Mouse (Mus musculus) heart, embryonic 15.5 days (tissue): ENCODE measurements around the gene Grn. TPM values are rescaled to one million over a fixed set of nuclear protein-coding genes. Genes with fewer than 3 reads are reported as not detected.
"Not testable (repeated sequence)": the region's sequence is repeated elsewhere in the genome, so short reads cannot be mapped to it uniquely, and the experiment has no call there.

Experiments
- ATAC-seq: fragments of 200-750 bp; cut with Nextera tagmentation; replicated peaks from 2 replicates; pipeline ENCODE4 v1.8.0; 2017; ENCODE audit warnings: low read depth, moderate TSS enrichment; ENCODE audit not compliant: insufficient number of reproducible peaks, insufficient read depth, low FRiP score
- H3K27ac ChIP-seq: fragments of 300-500 bp; sonication (generic); 2 replicates; pipeline ENCODE4 v1.5.1; 2015; ENCODE audit warnings: mild to moderate bottlenecking, inconsistent platforms
- H3K27me3 ChIP-seq: fragments of 300-500 bp; sonication (generic); 2 replicates; pipeline ENCODE4 v1.6.1; 2015; ENCODE audit warnings: inconsistent platforms
- H3K36me3 ChIP-seq: fragments of 300-500 bp; sonication (generic); 2 replicates; pipeline ENCODE4 v1.6.1; 2015; ENCODE audit warnings: mild to moderate bottlenecking, inconsistent platforms
- H3K4me1 ChIP-seq: fragments of 300-500 bp; sonication (generic); replicated peaks from 2 replicates; pipeline ENCODE4 v1.6.1; 2015; ENCODE audit warnings: inconsistent platforms
- H3K4me2 ChIP-seq: fragments of 300-500 bp; sonication (generic); 2 replicates; pipeline ENCODE4 v1.6.1; 2015; ENCODE audit warnings: inconsistent platforms, mild to moderate bottlenecking, moderate library complexity
- H3K4me3 ChIP-seq: fragments of 300-500 bp; sonication (generic); 2 replicates; pipeline ENCODE4 v1.5.1; 2015; ENCODE audit warnings: mild to moderate bottlenecking, inconsistent platforms
- H3K9ac ChIP-seq: fragments of 300-500 bp; sonication (generic); 2 replicates; pipeline ENCODE4 v1.6.1; 2015; ENCODE audit warnings: mild to moderate bottlenecking, inconsistent platforms
- H3K9me3 ChIP-seq: fragments of 300-500 bp; sonication (generic); replicated peaks from 2 replicates; pipeline ENCODE4 v1.6.1; 2016; ENCODE audit warnings: inconsistent platforms
- WGBS: fragments of 180-500 bp; shearing (Covaris S2); methylation state at CpG from one replicate; pipeline ENCODE4 v1.1.7; 2015; ENCODE audit warnings: mixed read lengths; 5-methylcytosine and 5-hydroxymethylcytosine counted together
- polyA plus RNA-seq: library from polyadenylated mRNA; unstranded; fragments of >200 nt; fragmentation: Nextera tagmentation; extraction: Ambion mirVana; gene quantifications from 2 replicates; pipeline ENCODE4 v1.2.1, GENCODE M21; 2015

Grn gene
- 198 and 242 TPM in 2 replicates for polyA plus RNA-seq

- H3K27me3 ChIP-seq = no peaks in the 10 kb centered on the region
- peak within 1 kb of the TSS; percentile 76 for H3K9ac ChIP-seq
- peaks cover 38% of the 10 kb centered on the region for H3K4me1 ChIP-seq
- H3K4me3 ChIP-seq = peak within 1 kb of the TSS; percentile 86
- peak within 1 kb of the TSS; percentile 85 for H3K27ac ChIP-seq
- no peaks in the 10 kb centered on the region for H3K9me3 ChIP-seq
- ATAC-seq = peak; percentile 93
- peak within 1 kb of the TSS; percentile 89 for H3K4me2 ChIP-seq
- H3K36me3 ChIP-seq = peaks cover 9% of the 10 kb centered on the region; the same call in 1 of the 2 replicates
- WGBS = under 1% methylated on average over 29 of the region's 29 CpGs
Measured at GRCm38 (mm10) chr11:102430121-102431017, at the start of gene Grn. Gene Grn (plus strand): TSS chr11:102430315.

- H3K4me1 ChIP-seq = peaks cover 2% of the 10 kb centered on the region; the same call in 1 of the 2 replicates
- 0 out of 2 replicates have a peak, but pooled peaks cover 3% of the 10 kb centered on the region for H3K27me3 ChIP-seq
- H3K4me2 ChIP-seq = no peak overlapping the region
- no peaks in the 10 kb centered on the region for H3K36me3 ChIP-seq
- no peak for ATAC-seq
- WGBS = 50% methylated on average over 4 of the region's 4 CpGs
- H3K27ac ChIP-seq = no peak overlapping the region
- no peak overlapping the region for H3K9ac ChIP-seq
- H3K4me3 ChIP-seq = no peak overlapping the region
- no peaks in the 10 kb centered on the region for H3K9me3 ChIP-seq
Measured at GRCm38 (mm10) chr11:102381341-102382100, 48.6 kb upstream of the Grn start.

GRCm38 (mm10) chr11:102382794-102383193 is 47.3 kb upstream of the Grn start:
- H3K4me1 ChIP-seq = no peaks in the 10 kb centered on the region
- no peak overlapping the region for H3K27ac ChIP-seq
- H3K4me3 ChIP-seq = no peak overlapping the region
- no peaks in the 10 kb centered on the region for H3K9me3 ChIP-seq
- WGBS = 86% methylated on average over 3 of the region's 3 CpGs
- H3K4me2 ChIP-seq = no peak overlapping the region
- no peak for ATAC-seq
- H3K36me3 ChIP-seq = no peaks in the 10 kb centered on the region
- 0 out of 2 replicates have a peak, but pooled peaks cover 3% of the 10 kb centered on the region for H3K27me3 ChIP-seq
- no peak overlapping the region for H3K9ac ChIP-seq

GRCm38 (mm10) chr11:102383365-102384136 is 46.6 kb upstream of the Grn start:
- 44% methylated on average over 1 of the region's 1 CpGs for WGBS
- H3K4me3 ChIP-seq = no peak overlapping the region

GRCm38 (mm10) chr11:102384418-102384817 is 45.7 kb upstream of the Grn start:
- WGBS = 70% methylated on average over 2 of the region's 2 CpGs
- Histone ChIP-seq H3K9me3 (no peaks in the 10 kb centered on the region), H3K27me3 (0 out of 2 replicates have a peak, but pooled peaks cover 3% of the 10 kb centered on the region), H3K27ac (no peak overlapping the region), H3K9ac (no peak overlapping the region), H3K4me1 (no peaks in the 10 kb centered on the region), H3K4me3 (no peak overlapping the region), H3K4me2 (no peak overlapping the region), H3K36me3 (no peaks in the 10 kb centered on the region)
- no peak for ATAC-seq

More at GRCm38 (mm10) chr11:102383365-102384136, 46.6 kb upstream of the Grn start:
- Histone ChIP-seq H3K27ac (no peak overlapping the region), H3K9me3 (no peaks in the 10 kb centered on the region), H3K4me1 (no peaks in the 10 kb centered on the region), H3K9ac (no peak overlapping the region), H3K27me3 (0 out of 2 replicates have a peak, but pooled peaks cover 3% of the 10 kb centered on the region), H3K4me2 (no peak overlapping the region), H3K36me3 (no peaks in the 10 kb centered on the region)
- no peak for ATAC-seq

GRCm38 (mm10) chr11:102385075-102385474 is 45.0 kb upstream of the Grn start:
- Histone ChIP-seq H3K27ac (no peak overlapping the region), H3K4me3 (no peak overlapping the region), H3K36me3 (no peaks in the 10 kb centered on the region), H3K4me2 (no peak overlapping the region), H3K27me3 (0 out of 2 replicates have a peak, but pooled peaks cover 3% of the 10 kb centered on the region), H3K9me3 (no peaks in the 10 kb centered on the region), H3K9ac (no peak overlapping the region), H3K4me1 (no peaks in the 10 kb centered on the region)
- WGBS = 40% methylated on average over 4 of the region's 4 CpGs
- ATAC-seq = no peak

- ATAC-seq = no peak
- no peaks in the 10 kb centered on the region for H3K4me1 ChIP-seq
- no peak overlapping the region for H3K27ac ChIP-seq
- 58% methylated on average over 5 of the region's 5 CpGs for WGBS
- H3K4me2 ChIP-seq = no peak overlapping the region
- H3K9me3 ChIP-seq = no peaks in the 10 kb centered on the region
- no peaks in the 10 kb centered on the region for H3K36me3 ChIP-seq
- no peak overlapping the region for H3K9ac ChIP-seq
- no peak overlapping the region for H3K4me3 ChIP-seq
- 0 out of 2 replicates have a peak, but pooled peaks cover 3% of the 10 kb centered on the region for H3K27me3 ChIP-seq
Measured at GRCm38 (mm10) chr11:102386121-102386520, 44.0 kb upstream of the Grn start.

GRCm38 (mm10) chr11:102389436-102389835 is 40.7 kb upstream of the Grn start:
- ATAC-seq, H3K9me3 ChIP-seq, H3K4me2 ChIP-seq, H3K36me3 ChIP-seq, H3K9ac ChIP-seq, H3K27me3 ChIP-seq, H3K4me3 ChIP-seq, H3K27ac ChIP-seq: not testable (repeated sequence)
- H3K4me1 ChIP-seq = peaks cover 18% of the 10 kb centered on the region
- WGBS = 79% methylated on average over 4 of the region's 5 CpGs

- ATAC-seq = peak; percentile 13; the same call in 1 of the 2 replicates
Measured at GRCm38 (mm10) chr11:102392441-102393237, 37.5 kb upstream of the Grn start.

GRCm38 (mm10) chr11:102393238-102393634 is 36.9 kb upstream of the Grn start, which contains the start of gene Rundc3a:
Gene Rundc3a (plus strand): TSS chr11:102393403.
- Histone ChIP-seq H3K9me3 (no peaks in the 10 kb centered on the region), H3K4me1 (peaks cover 18% of the 10 kb centered on the region), H3K4me3 (peak within 1 kb of the TSS; percentile 43), H3K9ac (peak within 1 kb of the TSS; percentile 23; the same call in 1 of the 2 replicates), H3K4me2 (peak within 1 kb of the TSS; percentile 81), H3K36me3 (no peaks in the 10 kb centered on the region), H3K27me3 (peaks cover 37% of the 10 kb centered on the region), H3K27ac (no peak within 1 kb of the TSS)
- WGBS = under 1% methylated on average over 30 of the region's 34 CpGs
- peak; percentile 61 for ATAC-seq

More at GRCm38 (mm10) chr11:102392441-102393237, 37.5 kb upstream of the Grn start:
- no peaks in the 10 kb centered on the region for H3K9me3 ChIP-seq
- peaks cover 18% of the 10 kb centered on the region for H3K4me1 ChIP-seq
- H3K9ac ChIP-seq = no peak overlapping the region
- peaks cover 31% of the 10 kb centered on the region for H3K27me3 ChIP-seq
- H3K27ac ChIP-seq = no peak overlapping the region
- H3K4me2 ChIP-seq = peak overlapping the region; percentile 81
- H3K4me3 ChIP-seq = peak overlapping the region; percentile 43
- 15% methylated on average over 15 of the region's 15 CpGs for WGBS
- H3K36me3 ChIP-seq = no peaks in the 10 kb centered on the region
